Mouse (Mus musculus) mature B cell (primary cell): ENCODE measurements around the gene Pbx3.

ENCODE experiments used
- in situ Hi-C: fragments of 300-500 bp; cut with MboI; formaldehyde crosslinking; loops from 2 replicates; pipeline ENCODE4 v1.14.3; 2019

Pbx3 gene

DNA sequence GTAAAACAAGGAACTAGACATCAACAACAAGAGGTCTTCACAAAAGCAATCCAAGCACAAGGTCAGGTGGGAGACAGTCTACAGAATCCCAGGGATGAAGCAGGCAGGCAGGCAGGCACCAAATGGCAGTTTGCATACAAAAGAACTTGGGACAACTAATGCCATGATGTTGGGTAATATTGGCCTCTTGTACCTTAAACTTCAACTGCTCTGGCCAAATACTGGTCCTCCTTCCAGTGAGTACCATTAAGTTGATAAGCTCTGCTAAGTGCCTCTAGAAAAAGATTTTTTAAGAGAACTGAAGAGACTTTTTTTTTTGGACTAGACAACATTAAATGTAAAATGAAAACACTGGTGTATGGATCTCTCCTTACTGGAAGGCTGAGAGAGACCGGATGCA lies 83.2 kb downstream of the Pbx3 start:
- in situ Hi-C loops, result no loop called here

DNA sequence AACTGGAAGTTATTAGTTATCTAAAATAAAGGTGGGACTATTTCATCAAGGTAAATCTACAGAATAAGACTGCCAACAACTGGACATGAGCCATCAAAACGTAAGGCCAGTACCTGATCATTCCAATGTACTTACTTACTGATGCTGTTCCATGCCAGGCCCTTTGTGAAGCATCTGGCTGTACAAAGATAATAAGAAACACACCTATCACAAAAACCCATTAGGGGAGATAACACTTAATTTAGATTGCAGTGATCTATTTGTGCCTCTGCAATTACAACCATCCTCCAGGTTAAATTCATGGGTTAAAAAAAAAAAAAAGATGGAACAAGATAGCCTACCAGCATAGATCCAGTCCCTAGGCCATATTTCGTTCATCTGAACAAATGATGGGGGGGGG lies 88.7 kb downstream of the Pbx3 start:
- in situ Hi-C loops, result no loop called here

DNA sequence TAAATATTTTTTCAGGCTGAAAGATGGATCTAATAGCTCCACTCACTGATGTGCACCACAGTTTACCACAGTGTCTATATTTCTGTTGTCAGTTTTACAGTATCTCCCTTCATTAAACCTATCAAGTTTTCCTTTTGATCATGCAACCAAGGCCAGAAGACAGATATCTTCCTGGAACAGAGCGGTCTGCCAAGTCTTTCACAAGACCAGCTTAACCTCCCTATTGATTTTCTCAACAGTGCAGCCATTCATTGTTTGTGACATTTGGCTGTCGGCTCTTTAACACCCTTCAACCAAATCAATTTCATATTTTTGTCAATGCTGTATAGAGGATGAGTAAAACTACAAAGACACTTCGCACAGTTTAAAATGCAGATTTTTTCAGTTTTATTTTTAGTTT lies 91.9 kb downstream of the Pbx3 start:
- in situ Hi-C loops, result no loop called here

DNA sequence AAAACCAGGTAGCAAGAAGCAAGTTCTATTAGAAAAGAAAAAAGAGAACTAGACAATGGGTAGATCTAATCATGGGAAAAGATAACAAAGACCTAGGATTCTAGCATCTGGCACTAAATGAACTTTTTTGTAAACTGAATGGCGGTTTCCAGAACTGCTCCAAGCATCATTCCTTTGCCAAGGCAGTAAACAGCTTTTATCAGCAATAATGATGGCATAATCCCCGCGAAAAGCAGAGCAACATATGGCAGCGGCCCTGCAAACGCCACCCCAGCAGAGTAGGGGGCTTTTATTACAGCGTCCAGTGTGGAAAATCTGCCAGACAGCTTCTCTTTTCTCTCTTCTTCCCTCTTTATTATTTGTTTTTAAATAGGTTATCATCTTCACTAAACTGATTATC lies 93.2 kb downstream of the Pbx3 start:
- in situ Hi-C loops, result no loop called here

DNA sequence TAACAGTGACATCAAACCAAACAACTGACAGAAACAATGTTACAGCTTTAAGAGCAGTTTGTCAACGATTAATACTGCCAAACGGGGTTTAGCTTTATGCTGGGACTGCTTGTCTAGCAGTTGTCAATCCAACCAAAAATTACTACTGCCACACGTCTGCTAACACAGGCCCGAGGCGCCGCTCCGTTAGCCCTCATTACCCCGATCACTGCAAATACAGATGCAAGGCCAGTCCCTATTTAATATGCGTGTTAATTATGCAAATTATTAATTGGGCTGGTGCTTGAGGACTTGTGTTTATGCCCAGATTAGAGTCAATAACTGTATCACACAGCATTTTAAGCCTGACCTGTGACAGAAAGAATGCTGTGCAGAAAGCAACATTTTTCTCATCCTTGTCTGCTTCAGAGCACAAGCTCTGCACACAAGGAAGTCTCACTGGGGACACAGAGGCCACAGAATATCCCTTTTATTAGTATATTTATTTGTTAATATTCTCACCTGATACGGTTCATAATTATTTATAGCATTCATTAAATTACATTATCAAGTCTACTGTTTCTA lies 97.2 kb downstream of the Pbx3 start:
- in situ Hi-C loops, result no loop called here

DNA sequence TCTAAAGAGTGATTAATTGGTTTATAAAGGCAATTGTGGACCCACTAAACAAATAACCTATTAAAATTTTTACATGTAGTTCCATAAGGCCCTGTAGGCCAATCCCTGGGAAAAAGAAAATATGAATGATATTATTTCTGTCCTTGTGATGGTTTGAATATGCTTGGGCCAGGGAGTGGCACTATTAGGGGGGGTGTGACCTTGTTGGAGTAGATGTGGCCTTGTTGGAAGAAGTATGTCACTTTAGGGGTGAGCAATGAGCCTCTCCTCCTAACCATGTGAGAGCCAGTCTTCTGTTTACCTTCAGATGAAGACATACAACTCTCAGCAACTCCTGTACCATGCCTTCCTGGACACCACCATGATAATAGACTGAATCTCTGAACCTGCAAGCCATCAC lies 110.9 kb downstream of the Pbx3 start:
- in situ Hi-C loops, result no loop called here

DNA sequence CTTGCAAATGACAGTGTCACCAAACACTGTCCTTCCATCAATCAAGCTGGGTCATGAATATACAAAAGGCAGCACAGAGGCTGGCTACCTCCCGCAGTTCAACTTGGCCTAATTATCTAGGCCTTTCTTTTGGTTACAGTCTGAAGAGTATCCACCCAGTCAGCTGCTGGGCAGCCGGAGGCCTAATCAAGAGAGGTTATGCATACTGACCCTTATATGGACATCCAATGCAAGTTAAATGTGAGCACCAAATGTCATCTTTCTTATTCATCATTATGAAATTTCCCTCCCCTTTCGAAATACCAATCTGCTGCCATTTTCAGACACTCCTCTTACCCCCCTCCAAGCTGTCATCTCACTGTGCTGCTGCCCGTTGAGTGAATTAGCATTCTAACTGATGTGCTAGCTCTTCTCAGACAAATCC lies 112.3 kb downstream of the Pbx3 start:
- in situ Hi-C loops, result no loop called here

DNA sequence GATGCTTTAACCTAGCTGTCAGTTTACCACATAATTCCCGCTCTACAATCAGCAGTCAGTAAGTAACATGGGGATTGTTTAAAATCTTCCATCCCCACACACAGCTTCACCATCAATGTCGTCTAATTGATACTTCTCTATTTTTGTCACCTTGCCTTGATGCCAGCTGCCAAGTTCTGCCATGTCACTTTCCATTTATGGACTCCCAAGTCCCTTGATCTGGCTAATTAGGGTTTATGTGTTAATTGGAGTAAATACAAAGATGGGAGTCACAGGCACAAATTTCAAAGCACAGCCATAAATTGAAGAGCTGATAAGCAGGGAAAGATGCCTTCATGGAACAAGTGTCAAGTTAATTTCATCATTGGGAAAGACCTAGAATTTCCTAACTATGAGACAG lies 114.7 kb downstream of the Pbx3 start:
- in situ Hi-C loops, result no loop called here

DNA sequence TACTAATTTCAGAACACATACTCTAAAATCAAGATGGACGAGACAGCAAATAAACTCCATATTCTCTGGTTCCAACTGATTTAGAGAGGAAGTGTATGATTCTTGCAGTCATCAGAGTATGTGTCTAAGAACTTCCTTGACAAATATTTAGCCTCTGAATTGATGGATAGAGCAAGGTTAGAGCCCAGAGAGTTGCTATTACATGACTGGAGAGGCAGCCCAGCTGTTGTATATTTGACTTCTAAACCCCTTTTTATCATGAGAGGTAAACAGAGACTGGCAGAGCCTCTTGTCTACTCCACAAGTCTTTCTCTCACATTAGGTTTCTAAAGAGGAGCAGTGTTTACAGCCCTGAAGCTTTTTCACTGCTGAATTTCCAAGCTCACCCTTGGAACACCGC lies 115.3 kb downstream of the Pbx3 start:
- in situ Hi-C loops, result no loop called here

DNA sequence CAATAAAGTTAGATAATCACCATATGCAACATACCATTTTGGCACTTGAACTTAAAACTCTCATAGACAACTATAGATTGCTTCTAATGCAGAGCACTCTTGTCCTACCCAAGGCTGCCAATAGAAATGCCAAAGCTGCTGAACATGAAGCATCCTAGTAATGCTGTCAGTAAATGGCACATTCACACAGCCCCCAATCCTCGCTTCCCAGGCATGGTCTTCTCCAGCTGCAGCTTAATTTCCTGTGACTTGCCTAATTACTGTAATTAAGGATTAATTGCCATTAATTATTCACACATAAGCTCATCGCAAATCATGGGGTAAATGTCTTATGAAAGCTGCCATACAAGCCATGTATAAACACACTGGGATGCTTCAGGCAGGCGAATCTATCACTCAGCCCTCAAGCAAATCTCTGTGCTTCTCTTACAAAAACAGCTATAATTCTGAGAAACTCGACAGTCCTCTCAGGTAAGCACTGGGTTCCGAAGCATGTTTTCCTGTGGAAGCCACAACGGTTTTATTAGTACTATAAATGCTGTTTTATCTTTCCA lies 116.9 kb downstream of the Pbx3 start:
- in situ Hi-C loops, result no loop called here

DNA sequence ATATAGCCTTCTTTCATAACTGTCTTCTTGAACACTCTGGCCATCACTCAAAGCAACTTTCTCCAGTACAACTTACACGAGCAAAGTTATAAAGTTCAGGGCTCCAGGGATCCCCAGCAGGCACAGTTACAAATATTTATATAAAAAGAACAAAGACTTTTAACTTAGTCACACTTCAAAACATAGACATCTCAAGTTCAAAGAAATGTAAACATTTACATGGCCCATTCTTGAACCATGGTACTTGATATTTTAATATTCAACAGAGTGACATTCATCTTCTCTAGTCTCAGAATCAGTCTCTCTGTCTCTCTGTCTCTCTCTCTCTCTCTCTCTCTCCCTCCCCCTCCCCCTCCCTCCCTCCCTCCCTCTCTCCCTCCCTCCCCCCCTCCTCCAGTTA lies 119.3 kb downstream of the Pbx3 start:
- in situ Hi-C loops, result no loop called here

DNA sequence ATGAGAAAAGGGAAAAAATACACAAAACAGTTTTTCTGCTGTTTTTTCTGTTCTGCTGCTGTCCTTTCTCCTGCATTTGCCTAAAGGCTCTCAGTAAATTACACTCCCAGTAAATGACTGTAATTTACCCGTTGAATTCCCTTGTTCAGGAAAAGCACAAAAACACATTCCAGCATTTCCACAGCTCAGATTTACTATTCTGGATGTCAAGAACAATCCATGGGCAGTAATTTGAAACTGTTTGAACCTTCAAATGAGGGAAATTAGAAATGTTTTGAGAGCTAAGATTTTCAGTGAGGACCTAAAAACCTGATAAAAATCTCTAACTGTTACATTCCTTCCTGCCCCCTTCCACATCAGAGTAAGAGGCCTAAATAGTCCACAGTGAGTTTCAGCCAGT lies 119.8 kb downstream of the Pbx3 start:
- in situ Hi-C loops, result no loop called here

DNA sequence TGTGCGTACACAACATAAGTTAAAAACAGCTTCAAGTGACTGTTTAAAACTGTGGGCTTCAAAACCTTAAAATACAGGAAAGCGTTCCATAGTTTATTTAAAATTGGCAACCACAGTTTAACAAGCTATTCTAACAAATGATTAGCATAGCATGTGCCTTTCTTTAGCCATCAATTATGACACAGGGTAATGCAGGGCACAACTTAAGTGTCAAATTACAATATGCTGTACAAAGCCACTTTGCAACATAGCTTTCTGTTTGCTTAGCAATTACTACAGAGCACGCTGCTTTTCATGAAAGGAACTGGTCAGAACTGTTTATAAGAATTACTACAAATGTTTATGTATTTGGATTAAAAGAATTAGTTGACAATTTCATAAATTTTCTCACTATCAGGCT lies 120.7 kb downstream of the Pbx3 start:
- in situ Hi-C loops, result no loop called here

DNA sequence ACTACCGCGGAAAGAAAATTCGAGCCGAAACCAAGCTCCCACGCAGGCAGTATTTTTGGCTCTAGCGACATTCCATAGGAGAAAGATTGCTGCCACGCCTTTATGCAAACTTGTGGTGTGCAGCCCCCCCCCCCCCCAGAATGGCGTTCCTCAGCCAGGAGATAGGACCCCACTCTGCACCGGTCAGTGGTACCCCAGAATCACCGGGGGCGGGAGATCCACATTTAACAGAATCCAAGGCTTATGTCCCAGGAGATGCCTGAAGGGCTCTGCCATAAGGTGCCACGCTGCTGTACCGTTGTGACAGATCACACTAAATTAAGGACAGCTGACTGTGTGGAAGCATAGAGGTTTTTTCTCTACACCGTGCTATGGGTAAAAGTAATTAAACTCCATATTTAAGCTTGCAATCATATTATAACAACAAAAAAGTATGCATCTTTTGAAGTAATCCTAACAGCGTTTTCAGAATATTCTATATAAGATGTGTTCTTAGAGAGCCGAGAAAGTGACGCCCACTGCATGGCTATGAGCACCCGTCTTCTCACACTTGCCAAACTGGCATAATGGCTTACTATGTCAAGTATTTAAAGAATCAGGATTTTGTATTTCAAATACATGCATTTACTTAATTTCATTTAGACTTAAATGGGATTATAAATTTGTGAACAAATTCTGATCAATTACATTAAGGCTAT lies 122.8 kb downstream of the Pbx3 start:
- in situ Hi-C loops, result no loop called here

DNA sequence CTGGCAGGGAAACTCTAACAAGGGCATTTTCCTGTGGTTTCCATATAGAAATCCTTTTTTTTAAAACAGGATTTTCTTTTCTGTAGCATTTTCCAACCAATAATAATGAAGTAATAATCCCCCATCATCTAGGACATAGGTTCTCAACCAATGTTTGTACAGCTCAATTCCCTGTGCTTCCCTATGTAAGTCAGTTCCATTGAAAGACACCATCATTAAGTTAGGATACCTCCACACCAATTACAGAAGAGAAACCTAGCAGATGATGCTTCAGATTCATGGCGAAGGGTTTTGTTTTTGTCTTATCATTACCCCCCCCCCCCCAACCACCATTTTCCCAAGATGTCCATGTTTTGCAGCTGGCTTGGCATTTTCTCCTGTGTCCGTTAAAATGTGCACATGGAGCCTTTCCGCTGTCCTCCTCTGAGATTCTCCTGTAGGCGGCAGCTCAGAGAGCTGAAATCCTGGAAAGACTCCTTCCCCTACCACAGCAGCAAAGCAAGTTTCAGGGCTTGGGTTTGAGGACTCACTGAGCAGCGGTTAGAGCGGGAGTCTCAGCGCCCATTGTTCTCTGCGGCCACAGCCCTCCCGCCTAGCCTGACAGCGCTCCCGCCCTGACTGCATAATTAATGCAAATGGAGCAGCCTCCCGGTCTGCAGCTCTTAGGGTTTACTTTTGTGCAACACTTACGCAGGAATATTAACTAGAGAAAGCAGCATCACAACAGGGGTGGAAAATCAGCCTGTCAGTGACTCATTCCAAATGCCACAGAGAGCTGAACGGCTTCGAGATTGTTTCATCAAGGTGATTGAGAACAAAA lies 123.6 kb downstream of the Pbx3 start:
- in situ Hi-C loops, result no loop called here

DNA sequence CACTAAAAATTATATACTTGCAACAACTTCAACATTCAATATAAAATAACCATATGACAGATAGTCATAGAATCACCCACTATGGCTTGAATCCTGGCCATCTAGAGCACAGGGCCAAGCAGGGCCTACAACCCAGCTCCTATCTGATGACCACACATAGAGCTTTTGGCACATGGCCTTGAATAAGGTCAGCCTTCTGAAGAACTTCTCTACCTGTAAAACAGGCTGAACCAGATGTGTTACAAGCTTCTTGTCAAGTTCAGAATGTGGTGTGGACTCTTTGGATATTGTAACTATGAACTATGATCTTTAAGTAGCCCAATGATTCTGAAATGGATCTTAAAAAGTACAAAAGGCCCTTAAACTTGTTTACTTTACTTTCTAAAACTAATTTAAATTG lies 132.1 kb downstream of the Pbx3 start:
- in situ Hi-C loops, result no loop called here

DNA sequence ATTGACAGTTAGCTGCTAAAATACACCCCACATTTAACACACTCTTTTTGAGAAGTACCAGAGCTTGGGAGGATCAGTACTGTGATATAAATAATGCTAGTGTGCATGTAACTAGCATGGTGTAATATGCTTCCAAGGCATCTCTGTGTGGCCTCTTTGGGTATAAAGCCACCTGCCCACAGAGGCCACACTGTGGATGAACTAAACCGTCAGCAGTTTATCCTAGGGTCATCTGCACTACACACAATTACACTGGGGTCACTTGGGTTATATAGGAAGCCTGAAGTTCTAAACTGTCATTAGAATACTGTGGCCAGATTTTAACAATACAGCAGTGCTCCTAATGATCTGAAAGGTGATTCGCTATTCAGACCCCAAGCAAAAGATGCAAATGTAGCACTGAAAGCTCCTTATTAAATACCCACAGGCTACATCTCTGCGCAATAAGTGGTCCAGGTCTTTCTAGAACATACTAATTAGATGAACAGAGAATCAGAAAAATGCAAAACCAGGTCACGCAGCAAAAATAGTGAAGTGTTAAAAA lies 133.6 kb downstream of the Pbx3 start:
- in situ Hi-C loops, result no loop called here

DNA sequence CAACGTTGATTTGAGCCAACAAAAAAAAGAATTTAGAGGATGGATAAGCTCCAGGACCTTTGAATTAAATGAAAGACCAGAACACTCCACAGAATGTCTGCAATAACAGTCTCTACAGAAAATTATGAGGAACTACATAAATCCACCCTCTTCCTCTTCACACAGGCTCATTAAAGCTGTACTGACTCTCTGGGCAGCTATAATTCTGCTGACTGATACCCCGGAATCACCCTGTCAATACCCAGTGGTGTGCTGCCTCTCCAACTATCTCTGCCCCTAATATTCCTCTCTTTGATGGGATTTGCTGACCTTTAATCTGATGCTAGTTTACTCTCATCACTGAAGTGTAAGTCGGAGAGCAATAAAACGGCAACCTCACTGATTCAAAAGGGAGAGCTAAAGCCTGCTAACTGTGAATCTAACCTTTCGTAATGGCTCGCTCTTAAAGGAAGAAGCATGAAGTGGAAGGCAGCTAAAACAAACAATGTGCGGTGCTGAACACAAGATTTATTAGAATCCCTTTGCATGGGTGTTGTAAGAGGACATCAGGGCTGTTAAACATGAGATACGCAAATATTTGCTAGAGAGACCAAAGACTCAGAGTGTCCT lies 137.4 kb downstream of the Pbx3 start:
- in situ Hi-C loops, result no loop called here

DNA sequence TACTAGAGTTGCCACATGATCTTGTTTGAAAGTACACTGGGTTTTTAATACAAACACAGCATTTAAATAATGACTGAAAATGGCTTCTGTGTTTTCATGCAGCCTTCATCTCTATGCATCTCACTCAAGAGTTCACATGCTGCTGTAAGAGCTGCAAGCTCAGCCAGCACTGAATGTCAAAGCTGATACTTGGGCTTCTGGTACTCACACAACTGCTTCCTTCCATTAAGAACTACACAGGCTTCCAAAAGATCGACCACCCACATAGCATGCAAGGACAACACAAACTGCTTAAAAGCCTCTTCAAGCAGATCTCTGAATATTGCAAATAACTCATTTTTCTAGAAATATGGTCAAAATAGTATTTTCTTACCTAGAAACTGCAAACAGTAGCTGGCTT lies 138.7 kb downstream of the Pbx3 start:
- in situ Hi-C loops, result no loop called here

DNA sequence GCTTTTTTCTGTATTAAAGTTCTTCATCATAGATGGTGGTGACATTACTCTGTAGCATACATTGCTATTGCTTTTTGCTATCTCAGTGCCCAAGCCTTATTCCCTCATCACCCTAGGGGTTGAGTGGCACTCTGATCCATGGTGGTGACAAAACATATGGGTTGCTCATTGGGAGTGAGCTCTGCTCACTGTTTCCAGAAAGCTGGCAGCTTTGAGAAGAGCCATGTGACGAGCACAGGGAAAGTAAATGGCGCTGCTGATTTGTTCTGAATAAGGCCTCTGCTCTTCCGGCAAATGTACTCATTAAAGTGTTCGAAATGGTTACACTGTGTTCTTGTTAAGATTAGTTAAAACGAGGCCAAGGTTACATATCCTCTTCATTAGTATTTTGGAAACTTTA lies 139.7 kb downstream of the Pbx3 start:
- in situ Hi-C loops, result no loop called here

DNA sequence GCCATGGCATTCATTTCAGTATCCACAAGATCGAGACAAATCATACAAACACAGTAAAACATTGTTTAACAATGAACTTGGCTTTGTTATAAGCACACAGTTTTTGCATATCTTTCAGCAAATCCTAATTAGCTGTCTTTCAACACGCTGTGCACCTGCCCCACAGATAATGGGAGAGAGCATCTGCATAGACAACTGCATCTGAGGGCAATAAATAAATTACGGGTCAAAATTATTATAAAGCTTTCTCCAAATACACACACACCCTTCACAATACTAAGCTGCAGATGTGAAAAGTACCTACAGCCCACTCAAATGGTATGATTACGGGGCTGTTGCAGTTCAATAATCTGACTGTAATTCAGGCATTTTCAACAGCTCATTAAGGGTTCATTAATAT lies 145.3 kb downstream of the Pbx3 start:
- in situ Hi-C loops, result no loop called here

DNA sequence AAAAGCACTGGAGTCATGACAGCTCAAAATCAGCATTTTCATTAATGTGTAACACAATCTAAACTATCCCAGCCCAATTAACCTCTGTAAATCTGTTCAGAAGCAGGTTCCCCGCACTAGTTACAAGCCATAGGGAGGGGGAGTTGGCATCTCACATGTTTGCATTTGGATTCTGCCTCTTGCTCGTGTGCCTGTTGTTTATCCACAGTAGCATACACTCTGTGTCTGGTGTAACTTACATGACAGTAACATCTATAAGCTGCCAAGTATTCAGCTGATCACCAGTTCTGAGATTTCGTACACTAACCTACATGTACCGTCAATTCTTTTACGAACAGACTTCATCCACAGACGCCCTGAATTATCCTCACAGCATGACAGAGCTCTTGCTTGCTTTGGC lies 147.5 kb downstream of the Pbx3 start:
- in situ Hi-C loops, result no loop called here
